Mouse (Mus musculus) liver, embryonic 14 days (tissue): ENCODE results near the gene Zc3h12c. TPM values are rescaled to one million over a fixed set of nuclear protein-coding genes. Genes with fewer than 3 reads are reported as not detected.

Experiments used
- polyA plus RNA-seq: library from polyadenylated mRNA; depleted of rRNA; stranded (reverse); fragments of >200 nt; gene quantifications from 2 replicates; pipeline ENCODE4 v1.2.3, GENCODE M21; 2012; rRNA removed

Gene Zc3h12c
- 0.37 and 0.45 TPM in 2 replicates for polyA plus RNA-seq

DNA sequence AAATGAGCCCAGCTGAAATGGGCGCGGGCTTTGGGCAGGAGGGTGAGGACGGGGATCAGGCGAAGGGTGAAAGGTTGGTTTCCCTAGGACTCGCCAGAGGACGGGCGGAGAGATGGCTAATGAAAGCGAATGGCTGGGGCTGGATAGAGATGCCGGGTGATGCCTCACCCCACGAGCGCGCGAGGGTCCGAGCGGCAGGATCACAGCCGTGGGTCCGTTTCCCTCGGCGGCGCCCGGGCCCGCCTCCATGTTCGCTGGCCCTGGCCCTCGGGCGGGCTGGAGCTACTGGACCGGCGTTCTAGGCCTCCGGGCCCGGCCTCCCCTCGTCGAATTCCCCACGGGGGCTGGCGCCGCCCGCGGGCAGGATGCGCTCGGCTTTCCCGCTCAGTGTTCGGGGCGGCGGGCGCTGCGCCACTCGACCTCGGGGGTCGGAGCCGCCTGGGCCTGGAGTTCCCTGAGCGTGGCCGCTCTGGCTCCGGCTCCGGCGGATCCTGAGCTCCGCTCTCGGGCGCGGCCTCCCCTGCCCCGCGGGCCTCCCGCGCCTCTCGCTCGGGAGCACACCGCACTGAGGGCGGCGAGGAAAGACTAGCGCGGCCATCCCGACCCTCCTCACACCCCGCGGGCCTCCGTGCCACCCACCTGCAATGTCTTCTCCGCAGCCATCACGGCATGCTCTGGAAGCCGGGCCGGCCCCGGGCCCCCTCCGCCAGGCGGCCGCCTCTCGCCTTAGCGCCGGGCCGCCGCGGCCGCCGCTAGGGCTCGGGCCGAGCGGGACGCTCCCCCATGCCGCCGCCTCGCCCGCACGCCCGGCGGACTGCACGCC, at the start of gene Zc3h12c:
Zc3h12c (minus strand) TSS at position 710 of the 823 bp plus-strand sequence.

Other genes with a start within 250 kb of the Zc3h12c start
- gene Fdx1, start 205.0 kb downstream of the Zc3h12c start, polyA plus RNA-seq: 12.1 and 12.6 TPM in 2 replicates
- 27.1 and 32.2 TPM in 2 replicates for gene Rdx, start 121.4 kb downstream of the Zc3h12c start, polyA plus RNA-seq